Mouse (Mus musculus) spleen, adult 2 months (tissue): Measurements from ENCODE around the gene Pde8b.

Source experiments
- CTCF ChIP-seq: fragments of 200-500 bp; IDR thresholded peaks from 2 replicates; pipeline ENCODE4 v1.5.1; 2011; ENCODE audit warnings: mild to moderate bottlenecking, inconsistent platforms; ENCODE audit not compliant: insufficient read depth, insufficient read length, insufficient replicate concordance; ENCODE audit errors: extremely low read depth
- POLR2A ChIP-seq: fragments of 200-500 bp; IDR thresholded peaks from 2 replicates; pipeline ENCODE4 v1.6.1; 2011; ENCODE audit warnings: low read depth, low read length, inconsistent platforms

GRCm38 (mm10) chr13:95073445-95074172, 176.5 kb downstream of the Pde8b start:
- TF ChIP-seq POLR2A (no peak), CTCF (no peak)
